Mouse (Mus musculus) heart, embryonic 16.5 days (tissue): ENCODE data around the gene Olfr1513. TPM values are rescaled to one million over a fixed set of nuclear protein-coding genes. Genes with fewer than 3 reads are reported as not detected.
A peak's percentile ranks its signal among the peaks of the same experiment; 100 is the strongest.

Experiments
- ATAC-seq: fragments of 200-750 bp; cut with Nextera tagmentation; replicated peaks from 2 replicates; pipeline ENCODE4 v1.8.0; 2017; ENCODE audit warnings: moderate number of reproducible peaks; ENCODE audit not compliant: insufficient read depth, low FRiP score; ENCODE audit errors: extremely low read depth
- H3K27ac ChIP-seq: fragments of 300-500 bp; sonication (generic); 2 replicates; pipeline ENCODE4 v1.5.1; 2014; ENCODE audit warnings: mild to moderate bottlenecking, low read length, control low read depth, moderate library complexity
- H3K27me3 ChIP-seq: fragments of 300-500 bp; sonication (generic); 2 replicates; pipeline ENCODE4 v1.6.1; 2014; ENCODE audit warnings: low read length, mixed read lengths; ENCODE audit not compliant: control insufficient read depth, insufficient read depth
- H3K36me3 ChIP-seq: fragments of 300-500 bp; sonication (generic); 2 replicates; pipeline ENCODE4 v1.6.1; 2014; ENCODE audit not compliant: control insufficient read depth, insufficient read depth
- H3K4me1 ChIP-seq: fragments of 300-500 bp; sonication (generic); 2 replicates; pipeline ENCODE4 v1.6.1; 2014; ENCODE audit warnings: low read length, mixed read lengths; ENCODE audit not compliant: control insufficient read depth, insufficient read depth
- H3K4me2 ChIP-seq: fragments of 300-500 bp; sonication (generic); 2 replicates; pipeline ENCODE4 v1.6.1; 2014; ENCODE audit warnings: low read depth, mild to moderate bottlenecking, control low read depth, low read length
- H3K4me3 ChIP-seq: fragments of 300-500 bp; sonication (generic); 2 replicates; pipeline ENCODE4 v1.5.1; 2014; ENCODE audit warnings: mild to moderate bottlenecking, control low read depth, low read length
- H3K9ac ChIP-seq: fragments of 300-500 bp; sonication (generic); 2 replicates; pipeline ENCODE4 v1.6.1; 2014; ENCODE audit warnings: low read length, control low read depth
- H3K9me3 ChIP-seq: fragments of 300-500 bp; sonication (generic); replicated peaks from 2 replicates; pipeline ENCODE4 v1.6.1; 2016; ENCODE audit warnings: low read length; ENCODE audit not compliant: control insufficient read depth
- WGBS: fragments of 180-500 bp; shearing (Covaris S2); extraction: QIAGEN DNeasy Blood & Tissue Kit; methylation state at CpG from one replicate; pipeline ENCODE4 v1.1.7; 2014; 5-methylcytosine and 5-hydroxymethylcytosine counted together
- polyA plus RNA-seq: library from polyadenylated mRNA; unstranded; fragments of >200 nt; fragmentation: Nextera tagmentation; extraction: Ambion mirVana; gene quantifications from 2 replicates; pipeline ENCODE4 v1.2.1, GENCODE M21; 2015

The Olfr1513 gene
- polyA plus RNA-seq, 1 experiment from 2014 or later: not detected

GRCm38 (mm10) chr14:52331069-52331750 lies 25.0 kb downstream of the Olfr1513 start:
- no peak for ATAC-seq
- H3K4me1 ChIP-seq: 0 out of 2 replicates have a peak, but pooled peaks cover 2% of the 10 kb centered on the region
- peaks cover 23% of the 10 kb centered on the region for H3K27me3 ChIP-seq
- no peak overlapping the region for H3K9ac ChIP-seq
- no peaks in the 10 kb centered on the region for H3K9me3 ChIP-seq
- H3K4me3 ChIP-seq: no peak overlapping the region
- H3K36me3 ChIP-seq: no peaks in the 10 kb centered on the region
- no peak overlapping the region for H3K27ac ChIP-seq
- no peak overlapping the region for H3K4me2 ChIP-seq
- 31% methylated on average over 4 of the region's 4 CpGs for WGBS

GRCm38 (mm10) chr14:52327910-52328812 lies 28.0 kb downstream of the Olfr1513 start, which contains the start of gene Sall2:
Gene Sall2 (minus strand): TSS chr14:52328762.
- no peak for ATAC-seq
- Histone ChIP-seq H3K9ac (peak within 1 kb of the TSS; percentile 21; the same call in 1 of the 2 replicates), H3K27ac (no peak within 1 kb of the TSS), H3K4me2 (peak within 1 kb of the TSS; percentile 65), H3K4me3 (peak within 1 kb of the TSS; percentile 42), H3K4me1 (0 out of 2 replicates have a peak, but pooled peaks cover 2% of the 10 kb centered on the region), H3K27me3 (peaks cover 25% of the 10 kb centered on the region), H3K9me3 (no peaks in the 10 kb centered on the region), H3K36me3 (no peaks in the 10 kb centered on the region)
- 3% methylated on average over 26 of the region's 26 CpGs for WGBS

DNA sequence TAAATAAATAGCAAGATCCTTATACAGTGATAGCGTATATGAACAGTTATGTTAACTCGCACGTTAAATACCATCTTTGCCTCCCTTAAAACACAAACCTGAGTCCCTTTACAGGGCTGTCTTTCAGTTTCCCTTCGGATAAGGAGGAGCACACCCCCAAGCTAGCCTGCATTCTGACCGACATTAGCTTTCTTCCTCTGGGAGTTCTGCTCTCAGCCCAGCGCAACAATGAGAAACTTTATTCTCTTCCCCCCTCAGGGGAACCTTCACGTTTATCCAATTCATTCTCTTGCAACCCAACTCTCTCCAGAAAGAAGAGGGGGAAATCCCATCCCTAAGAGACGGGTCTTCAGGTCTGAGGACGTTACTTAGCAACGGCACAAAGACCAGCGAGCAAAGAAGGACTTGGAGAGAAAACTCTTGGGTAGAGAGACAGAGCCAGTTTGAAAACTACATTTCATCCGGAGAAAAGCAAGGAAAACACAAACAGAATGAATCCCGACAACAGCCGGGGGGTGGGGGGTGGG lies 28.8 kb downstream of the Olfr1513 start:
- no peaks in the 10 kb centered on the region for H3K9me3 ChIP-seq
- H3K4me3 ChIP-seq: peak overlapping the region; percentile 42
- peaks cover 25% of the 10 kb centered on the region for H3K27me3 ChIP-seq
- 4% methylated on average over 14 of the region's 14 CpGs for WGBS
- 0 out of 2 replicates have a peak, but pooled peaks cover 2% of the 10 kb centered on the region for H3K4me1 ChIP-seq
- no peak overlapping the region for H3K27ac ChIP-seq
- H3K36me3 ChIP-seq: no peaks in the 10 kb centered on the region
- H3K4me2 ChIP-seq: peak overlapping the region; percentile 65
- ATAC-seq: no peak
- peak overlapping the region; percentile 21; the same call in 1 of the 2 replicates for H3K9ac ChIP-seq

DNA sequence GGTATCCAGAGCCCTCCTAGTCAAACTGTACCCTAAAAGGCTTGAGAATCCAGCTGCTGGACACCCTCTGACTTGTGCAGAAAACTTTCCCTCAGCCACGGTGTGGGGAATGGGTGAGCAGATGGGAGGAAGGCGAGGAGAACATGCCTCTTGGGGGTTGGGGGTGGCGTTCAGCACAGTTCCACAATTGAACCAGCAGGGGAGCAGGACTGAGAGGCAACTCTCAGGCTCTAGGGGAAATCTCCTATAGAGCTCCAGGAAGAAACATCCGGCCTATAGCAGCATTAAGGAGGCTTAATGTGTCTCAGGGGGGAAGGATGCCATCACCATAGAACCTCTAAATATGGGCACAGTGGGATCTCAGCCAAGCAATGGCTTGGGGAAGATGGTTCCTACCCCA lies 30.3 kb downstream of the Olfr1513 start:
- Histone ChIP-seq H3K4me2 (no peak overlapping the region), H3K27me3 (peaks cover 23% of the 10 kb centered on the region), H3K9me3 (no peaks in the 10 kb centered on the region), H3K36me3 (no peaks in the 10 kb centered on the region), H3K4me3 (no peak overlapping the region), H3K4me1 (0 out of 2 replicates have a peak, but pooled peaks cover 2% of the 10 kb centered on the region), H3K9ac (no peak overlapping the region), H3K27ac (no peak overlapping the region)
- no peak for ATAC-seq
- 14% methylated on average over 4 of the region's 4 CpGs for WGBS

- H3K27me3 ChIP-seq: 0 out of 2 replicates have a peak, but pooled peaks cover 2% of the 10 kb centered on the region
- 37% methylated on average over 6 of the region's 6 CpGs for WGBS
- no peak overlapping the region for H3K9ac ChIP-seq
- H3K27ac ChIP-seq: no peak overlapping the region
- no peak overlapping the region for H3K4me2 ChIP-seq
- no peak for ATAC-seq
- no peaks in the 10 kb centered on the region for H3K9me3 ChIP-seq
- no peak overlapping the region for H3K4me3 ChIP-seq
- H3K4me1 ChIP-seq: peaks cover 9% of the 10 kb centered on the region
- 0 out of 2 replicates have a peak, but pooled peaks cover under 1% of the 10 kb centered on the region for H3K36me3 ChIP-seq
Observed at GRCm38 (mm10) chr14:52319361-52319760, 36.8 kb downstream of the Olfr1513 start.

- peak overlapping the region; percentile 91 for H3K4me2 ChIP-seq
- H3K9me3 ChIP-seq: no peaks in the 10 kb centered on the region
- peak overlapping the region; percentile 91 for H3K9ac ChIP-seq
- peak; percentile 45 for ATAC-seq
- 14% methylated on average over 16 of the region's 16 CpGs for WGBS
- peaks cover 9% of the 10 kb centered on the region for H3K4me1 ChIP-seq
- no peaks in the 10 kb centered on the region for H3K27me3 ChIP-seq
- H3K36me3 ChIP-seq: peaks cover 17% of the 10 kb centered on the region
- peak overlapping the region; percentile 59 for H3K27ac ChIP-seq
- H3K4me3 ChIP-seq: peak overlapping the region; percentile 94
Observed at GRCm38 (mm10) chr14:52316441-52317225, 39.6 kb downstream of the Olfr1513 start.

DNA sequence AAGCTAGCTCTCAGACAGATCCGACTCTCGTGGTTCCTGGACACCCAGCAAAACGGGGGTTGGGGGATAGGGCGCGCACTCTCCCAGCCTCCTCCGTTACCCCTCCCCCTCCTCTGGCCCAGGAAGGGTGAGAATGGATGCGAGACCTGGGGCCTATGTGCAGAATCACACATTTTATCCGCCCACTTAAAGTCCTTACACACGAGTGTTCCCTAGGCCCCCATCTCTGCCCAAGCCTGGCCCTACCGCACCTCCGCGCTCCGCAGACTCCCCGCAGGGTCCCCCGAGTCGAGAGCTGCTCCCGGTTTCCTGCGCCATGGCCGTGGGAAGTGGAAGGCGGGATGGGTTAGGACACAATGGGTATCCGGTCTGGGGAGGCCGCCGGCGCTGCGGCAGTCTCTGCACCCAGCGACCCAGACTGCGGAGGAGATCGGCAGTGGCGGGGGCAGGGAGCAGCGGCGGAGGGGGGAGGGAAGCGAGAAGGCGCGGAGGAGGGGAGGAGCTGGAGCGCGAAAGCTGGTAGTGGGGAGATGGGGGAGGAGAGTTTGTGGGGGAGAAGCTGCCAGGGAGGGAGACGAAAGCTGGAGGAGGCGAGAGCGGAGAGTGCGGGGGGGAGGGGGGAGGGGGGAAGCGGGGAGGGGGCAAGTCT lies 40.3 kb downstream of the Olfr1513 start:
- H3K4me1 ChIP-seq: peaks cover 9% of the 10 kb centered on the region
- peak; percentile 75 for ATAC-seq
- no peaks in the 10 kb centered on the region for H3K9me3 ChIP-seq
- peak overlapping the region; percentile 91 for H3K4me2 ChIP-seq
- H3K27ac ChIP-seq: peak overlapping the region; percentile 79
- H3K4me3 ChIP-seq: peak overlapping the region; percentile 94
- H3K27me3 ChIP-seq: no peaks in the 10 kb centered on the region
- peaks cover 20% of the 10 kb centered on the region for H3K36me3 ChIP-seq
- 1% methylated on average over 34 of the region's 41 CpGs for WGBS
- H3K9ac ChIP-seq: peak overlapping the region; percentile 91

DNA sequence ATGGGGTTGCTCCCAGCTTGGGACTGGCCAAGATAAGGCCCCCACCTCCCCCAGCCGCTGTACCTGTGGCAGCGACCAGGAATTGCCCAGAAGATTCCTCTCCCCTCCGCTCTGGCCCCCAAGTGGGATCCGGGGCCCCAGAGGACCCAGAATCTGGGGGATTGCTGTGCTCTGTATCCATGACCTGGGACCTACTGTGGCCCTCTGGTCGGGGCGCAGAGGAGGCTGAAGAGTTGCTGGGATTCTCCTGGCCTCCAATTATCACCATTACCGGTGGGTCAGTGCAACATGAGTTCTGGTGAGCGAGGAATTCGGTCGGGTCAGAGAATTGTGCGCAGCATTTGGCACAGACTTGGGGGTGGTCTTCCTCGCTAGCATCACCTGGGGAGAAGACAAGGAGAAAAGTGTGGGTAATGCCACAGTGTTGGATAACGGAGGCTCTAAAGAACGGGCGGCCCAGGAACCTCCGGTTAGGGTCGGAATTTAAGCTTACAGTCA lies 40.9 kb downstream of the Olfr1513 start:
- Histone ChIP-seq H3K4me3 (peak overlapping the region; percentile 94), H3K27ac (no peak overlapping the region), H3K36me3 (peaks cover 23% of the 10 kb centered on the region), H3K9ac (peak overlapping the region; percentile 91), H3K9me3 (no peaks in the 10 kb centered on the region; the same call in 1 of the 2 replicates), H3K27me3 (no peaks in the 10 kb centered on the region), H3K4me1 (peaks cover 9% of the 10 kb centered on the region), H3K4me2 (peak overlapping the region; percentile 91)
- 7% methylated on average over 17 of the region's 17 CpGs for WGBS
- no peak for ATAC-seq
